Mouse (Mus musculus): Measurements from ENCODE around the gene Ptges. TPM values are rescaled to one million over a fixed set of nuclear protein-coding genes. Genes with fewer than 3 reads are reported as not detected.
A peak's percentile ranks its signal among the peaks of the same experiment; 100 is the strongest.

Ptges gene
- total RNA-seq, 2 experiments from 2014 or later = 5.1 to 6.9 TPM

DNA sequence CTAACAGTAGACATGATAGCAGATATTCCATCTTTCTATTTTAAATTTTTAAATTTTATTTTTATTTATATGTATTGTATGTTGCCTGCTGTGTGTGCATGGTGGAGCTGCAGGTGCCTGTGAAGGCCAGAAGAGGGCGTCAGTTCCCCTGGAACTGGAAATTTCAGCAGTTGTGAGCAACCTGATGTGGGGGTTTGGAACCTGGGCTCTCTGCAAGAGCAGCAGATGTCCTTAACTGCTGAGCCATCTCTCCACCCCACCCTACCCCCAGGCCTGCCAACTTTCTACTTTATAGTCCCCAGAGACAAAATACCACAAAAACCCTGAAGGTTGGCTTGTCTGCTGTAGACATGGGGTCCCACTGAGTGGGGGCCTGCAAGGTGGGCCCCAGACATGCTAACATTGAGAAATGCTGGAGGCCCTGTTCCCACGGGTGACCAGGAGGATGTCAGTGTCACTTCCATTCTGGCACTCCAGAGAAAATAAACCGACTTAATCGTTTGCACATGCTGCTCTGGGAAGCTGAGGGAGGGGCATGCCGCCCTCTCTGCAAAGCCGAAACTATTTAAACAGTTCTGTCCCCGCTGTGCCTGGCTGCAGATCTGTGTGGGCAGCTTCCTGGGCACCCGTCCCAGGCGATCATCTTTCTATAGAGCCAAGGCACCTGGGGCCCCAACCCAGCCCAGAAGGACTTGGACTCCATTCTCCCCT lies 44.1 kb downstream of the Ptges start:
- intact Hi-C loops (cut with DNase I) = no loop called here
- no peak overlapping the region for H3K4me3 ChIP-seq
- H3K27ac ChIP-seq = peak overlapping the region; percentile 58
- DNase-seq (ENCODE audit: extremely low spot score in 1 of 2, low spot score in 2 of 2) = peak; percentile 47 to 71
- peak; percentile 45 for TF ChIP-seq CTCF (IDR thresholded peaks at IDR 0.05)

GRCm38 (mm10) chr2:30884852-30885373 lies 44.8 kb downstream of the Ptges start:
- no peak for DNase-seq (ENCODE audit: extremely low spot score in 1 of 2, low spot score in 2 of 2)
- no peak for TF ChIP-seq CTCF (IDR thresholded peaks at IDR 0.05)
- Histone ChIP-seq H3K4me3 (no peak overlapping the region), H3K27ac (peak overlapping the region; percentile 58)
- intact Hi-C loops (cut with DNase I) = no loop called here

DNA sequence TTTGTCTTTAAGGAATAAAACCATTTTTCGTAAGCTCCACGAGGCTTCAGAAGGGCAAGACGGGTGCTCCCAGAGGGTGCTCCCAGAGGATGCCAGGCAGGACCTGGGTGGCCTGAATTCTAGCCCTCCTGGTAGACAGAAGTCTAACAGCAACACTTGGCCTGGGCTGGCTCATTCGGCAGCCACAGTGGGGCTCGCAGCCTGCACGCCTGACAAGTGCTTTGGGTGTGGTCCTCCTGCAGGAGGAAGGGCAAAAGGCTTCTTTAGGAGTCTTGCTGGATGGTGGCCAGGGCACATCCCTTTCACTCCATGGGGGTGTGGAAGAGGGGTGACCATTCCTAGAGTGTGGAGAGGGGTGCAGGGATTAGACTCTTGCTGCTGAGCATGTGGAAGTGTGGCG lies 48.4 kb downstream of the Ptges start:
- Histone ChIP-seq H3K4me3 (no peak overlapping the region), H3K27ac (no peak overlapping the region)
- no peak for DNase-seq (ENCODE audit: extremely low spot score in 1 of 2, low spot score in 2 of 2)
- intact Hi-C loops (cut with DNase I) = no loop called here
- TF ChIP-seq CTCF (IDR thresholded peaks at IDR 0.05) = no peak

DNA sequence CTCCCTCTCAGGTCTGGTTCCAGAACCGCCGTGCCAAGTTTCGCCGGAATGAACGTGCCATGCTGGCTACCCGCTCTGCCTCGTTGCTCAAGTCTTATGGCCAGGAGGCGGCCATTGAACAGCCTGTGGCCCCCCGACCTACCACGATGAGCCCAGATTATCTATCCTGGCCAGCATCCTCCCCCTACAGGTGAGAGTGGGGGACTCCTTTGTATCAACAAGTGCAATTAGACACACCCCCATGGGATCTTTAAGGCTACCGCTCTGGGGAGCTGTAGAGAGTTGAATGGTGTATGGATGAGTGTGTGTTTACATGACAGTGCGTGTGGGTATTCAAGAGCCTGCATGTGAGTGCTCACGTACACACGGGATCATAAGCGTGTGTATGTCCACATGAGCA lies 50.2 kb downstream of the Ptges start:
- intact Hi-C loops (cut with DNase I) = no loop called here
- DNase-seq (ENCODE audit: extremely low spot score in 1 of 2, low spot score in 2 of 2) = no peak
- no peak for TF ChIP-seq CTCF (IDR thresholded peaks at IDR 0.05)
- H3K27ac ChIP-seq = no peak overlapping the region
- no peak overlapping the region for H3K4me3 ChIP-seq

GRCm38 (mm10) chr2:30875621-30876432 lies 53.8 kb downstream of the Ptges start:
- TF ChIP-seq CTCF (IDR thresholded peaks at IDR 0.05) = no peak
- DNase-seq (ENCODE audit: extremely low spot score in 1 of 2, low spot score in 2 of 2) = no peak
- Histone ChIP-seq H3K4me3 (no peak overlapping the region), H3K27ac (no peak overlapping the region)
- intact Hi-C loops (cut with DNase I) = no loop called here

- no peak overlapping the region for H3K27ac ChIP-seq
- no peak for TF ChIP-seq CTCF (IDR thresholded peaks at IDR 0.05)
- H3K4me3 ChIP-seq = no peak overlapping the region
- intact Hi-C loops (cut with DNase I) = no loop called here
- DNase-seq (ENCODE audit: extremely low spot score in 1 of 2, low spot score in 2 of 2) = no peak
Measured at GRCm38 (mm10) chr2:30875096-30875495, 54.6 kb downstream of the Ptges start.

GRCm38 (mm10) chr2:30874445-30874844 lies 55.2 kb downstream of the Ptges start:
- intact Hi-C loops (cut with DNase I) = no loop called here
- H3K4me3 ChIP-seq = no peak overlapping the region
- no peak for TF ChIP-seq CTCF (IDR thresholded peaks at IDR 0.05)

DNA sequence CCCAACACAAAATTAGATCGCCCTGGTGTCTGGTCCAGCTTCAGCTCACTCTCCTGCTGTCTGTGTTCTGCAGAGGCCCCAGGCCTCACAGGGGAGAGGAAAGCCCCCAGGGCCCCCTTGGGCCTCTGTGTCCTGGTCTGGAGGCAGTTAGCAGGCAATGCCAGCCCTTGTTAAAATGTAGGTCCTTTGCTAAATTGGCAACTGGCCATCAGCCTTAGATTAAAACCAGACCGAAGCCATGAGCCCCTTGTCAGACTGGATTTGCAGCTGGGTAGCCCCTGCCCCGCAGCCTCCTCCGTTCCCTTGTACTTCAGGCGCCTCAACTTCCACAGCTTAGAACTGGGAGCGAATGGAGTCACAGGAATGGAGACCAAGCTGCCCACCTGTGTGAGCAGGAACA lies 57.0 kb downstream of the Ptges start:
- intact Hi-C loops (cut with DNase I) = no loop called here
- Histone ChIP-seq H3K27ac (no peak overlapping the region), H3K4me3 (no peak overlapping the region)
- DNase-seq (ENCODE audit: extremely low spot score in 1 of 2, low spot score in 2 of 2) = no peak
- no peak for TF ChIP-seq CTCF (IDR thresholded peaks at IDR 0.05)

More at GRCm38 (mm10) chr2:30874445-30874844, 55.2 kb downstream of the Ptges start:
- no peak overlapping the region for H3K27ac ChIP-seq
- DNase-seq (ENCODE audit: extremely low spot score in 1 of 2, low spot score in 2 of 2) = no peak

- peak in 1 of 2 experiments; percentile 27 for DNase-seq (ENCODE audit: extremely low spot score in 1 of 2, low spot score in 2 of 2)
- TF ChIP-seq CTCF (IDR thresholded peaks at IDR 0.05) = no peak
- intact Hi-C loops (cut with DNase I) = loop anchor here (1.0 kb wide), 1 partner anchor 37 kb away; the partner anchor contains the start of gene Prrx2
- no peak overlapping the region for H3K27ac ChIP-seq
- no peak overlapping the region for H3K4me3 ChIP-seq
Measured at GRCm38 (mm10) chr2:30870863-30871262, 58.8 kb downstream of the Ptges start.

DNA sequence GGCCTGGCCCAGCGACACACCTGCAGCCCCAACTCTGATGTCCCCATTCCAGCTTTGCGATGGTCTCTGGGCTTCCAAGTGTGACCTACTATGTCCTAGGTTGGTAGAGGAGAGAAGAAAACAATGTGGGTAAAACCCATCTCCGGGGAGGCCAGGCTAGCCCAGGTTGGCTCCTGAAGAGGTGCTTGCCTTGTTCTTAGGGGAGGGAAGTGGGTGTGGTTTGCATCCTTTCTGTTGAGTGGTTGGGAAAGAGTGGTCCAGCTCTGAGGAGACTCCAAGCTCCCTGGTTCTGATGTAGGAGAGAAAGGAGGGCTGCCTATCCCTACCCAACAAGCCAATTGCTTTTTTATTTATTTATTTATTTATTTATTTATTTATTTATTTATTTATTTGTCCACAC lies 64.2 kb downstream of the Ptges start:
- intact Hi-C loops (cut with DNase I) = no loop called here
- DNase-seq (ENCODE audit: extremely low spot score in 1 of 2, low spot score in 2 of 2) = no peak
- H3K4me3 ChIP-seq = no peak overlapping the region
- no peak for TF ChIP-seq CTCF (IDR thresholded peaks at IDR 0.05)
- H3K27ac ChIP-seq = no peak overlapping the region

DNA sequence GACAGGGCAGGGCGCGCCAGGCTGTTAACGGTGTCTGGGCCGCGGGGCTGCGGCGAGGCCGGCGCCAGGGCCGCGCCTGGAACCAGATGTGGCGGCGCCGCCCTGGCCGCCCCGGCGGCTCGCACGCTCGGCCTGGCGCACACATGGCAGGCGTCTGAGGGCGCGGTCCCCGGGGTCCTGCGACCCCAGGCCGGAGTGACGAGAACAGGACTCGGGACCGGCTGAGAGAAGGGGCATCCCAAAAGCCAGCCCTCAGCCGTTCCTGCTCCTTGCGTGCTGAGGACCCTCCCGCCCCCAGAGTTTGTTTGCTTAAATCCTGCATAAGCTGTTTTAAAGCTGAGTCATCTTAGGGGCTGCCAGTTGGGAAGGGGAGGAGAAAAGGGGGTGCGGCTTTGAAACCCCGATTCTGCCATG lies 64.7 kb downstream of the Ptges start:
- no peak overlapping the region for H3K4me3 ChIP-seq
- H3K27ac ChIP-seq = no peak overlapping the region
- intact Hi-C loops (cut with DNase I) = no loop called here
- DNase-seq (ENCODE audit: extremely low spot score in 1 of 2, low spot score in 2 of 2) = no peak
- no peak for TF ChIP-seq CTCF (IDR thresholded peaks at IDR 0.05)

DNA sequence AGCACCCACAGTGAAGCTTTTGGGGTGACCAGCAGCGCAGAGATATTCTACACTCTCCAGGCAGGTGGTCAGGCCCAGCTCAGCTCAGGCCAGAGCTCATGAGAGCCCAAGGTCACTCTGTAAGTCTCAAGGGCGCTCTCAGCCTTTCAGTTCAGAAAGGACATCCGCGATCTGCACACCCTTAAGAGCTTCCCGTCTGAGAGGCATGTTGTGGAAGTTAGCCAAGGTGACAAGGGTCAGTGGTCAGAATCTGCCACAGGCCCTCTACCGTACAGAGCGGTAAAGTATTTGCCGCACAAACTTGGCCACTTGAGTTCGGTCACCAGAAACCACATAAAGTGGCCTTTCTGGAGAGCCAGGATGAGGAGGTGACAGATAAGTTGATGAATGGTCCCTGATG lies 66.1 kb downstream of the Ptges start:
- no peak overlapping the region for H3K27ac ChIP-seq
- no peak for TF ChIP-seq CTCF (IDR thresholded peaks at IDR 0.05)
- H3K4me3 ChIP-seq = no peak overlapping the region
- intact Hi-C loops (cut with DNase I) = no loop called here
- DNase-seq (ENCODE audit: extremely low spot score in 1 of 2, low spot score in 2 of 2) = no peak

All from left cerebral cortex, adult 2 months (tissue).